Mouse (Mus musculus) kidney, adult 2 months (tissue): Measurements from ENCODE around the gene Zfp706. TPM values are rescaled to one million over a fixed set of nuclear protein-coding genes. Genes with fewer than 3 reads are reported as not detected.

Experiments
- DNase-seq: peaks from one replicate; pipeline ENCODE4 v3.0.0; 2021
- H3K27ac ChIP-seq: fragments of 200-500 bp; 2 replicates; pipeline ENCODE4 v1.5.1; 2012; ENCODE audit warnings: low read depth, low read length, control low read depth, inconsistent platforms; ENCODE audit not compliant: insufficient read depth
- H3K27me3 ChIP-seq: fragments of 200-500 bp; replicated peaks from 2 replicates; pipeline ENCODE4 v1.6.1; 2012; ENCODE audit warnings: mild to moderate bottlenecking, moderate library complexity, low read length, inconsistent platforms; ENCODE audit not compliant: control insufficient read depth, insufficient read depth
- H3K36me3 ChIP-seq: fragments of 200-500 bp; 2 replicates; pipeline ENCODE4 v1.6.1; 2012; ENCODE audit warnings: mild to moderate bottlenecking, moderate library complexity, low read length, inconsistent platforms; ENCODE audit not compliant: control insufficient read depth, insufficient read depth
- H3K4me1 ChIP-seq: fragments of 200-500 bp; 2 replicates; pipeline ENCODE4 v1.6.1; 2011; ENCODE audit warnings: low read length; ENCODE audit not compliant: control insufficient read depth, insufficient read depth
- H3K4me3 ChIP-seq: fragments of 200-500 bp; 2 replicates; pipeline ENCODE4 v1.5.1; 2011; ENCODE audit warnings: mild to moderate bottlenecking, low read depth, low read length, control low read depth; ENCODE audit not compliant: insufficient read depth
- CTCF ChIP-seq: fragments of 200-500 bp; conservative IDR thresholded peaks from 2 replicates; pipeline ENCODE4 v1.5.1; 2011; ENCODE audit warnings: low read depth, mild to moderate bottlenecking, control low read depth, low read length, moderate library complexity, mixed read lengths; ENCODE audit not compliant: insufficient read depth, insufficient read length
- POLR2A ChIP-seq: fragments of 200-500 bp; IDR thresholded peaks from one replicate; pipeline ENCODE4 v1.6.1; 2011; ENCODE audit warnings: low read depth, low read length, control low read depth
- WGBS: fragments of 180-500 bp; shearing (Covaris S2); methylation state at CpG from one replicate; pipeline ENCODE4 v1.1.7; 2018; 5-methylcytosine and 5-hydroxymethylcytosine counted together
- polyA plus RNA-seq: library from polyadenylated mRNA; depleted of rRNA; stranded (reverse); fragments of >200 nt; gene quantifications from 2 replicates; pipeline ENCODE4 v1.2.3, GENCODE M21; 2012

The Zfp706 gene
- polyA plus RNA-seq, 1 experiment: 82.2 TPM

GRCm38 (mm10) chr15:36977823-36978222 lies 29.8 kb downstream of the Zfp706 start:
- Histone ChIP-seq H3K4me1 (peaks cover 43% of the 10 kb centered on the region), H3K36me3 (no peaks in the 10 kb centered on the region), H3K27ac (no peak overlapping the region), H3K27me3 (no peaks in the 10 kb centered on the region), H3K4me3 (no peak overlapping the region)
- TF ChIP-seq POLR2A (no peak), CTCF (no peak)
- no peak for DNase-seq
- WGBS: 69% methylated on average over 8 of the region's 8 CpGs

GRCm38 (mm10) chr15:36975690-36976089 lies 31.9 kb downstream of the Zfp706 start:
- no peaks in the 10 kb centered on the region for H3K36me3 ChIP-seq
- 58% methylated on average over 5 of the region's 5 CpGs for WGBS
- H3K4me1 ChIP-seq: peaks cover 25% of the 10 kb centered on the region; the same call in 1 of the 2 replicates
- H3K4me3 ChIP-seq: no peak overlapping the region
- peak; percentile 49 for DNase-seq
- H3K27me3 ChIP-seq: no peaks in the 10 kb centered on the region
- no peak overlapping the region for H3K27ac ChIP-seq
- TF ChIP-seq POLR2A: no peak

- Histone ChIP-seq H3K27ac (no peak overlapping the region), H3K27me3 (no peaks in the 10 kb centered on the region), H3K4me3 (no peak overlapping the region), H3K36me3 (no peaks in the 10 kb centered on the region), H3K4me1 (peaks cover 23% of the 10 kb centered on the region; the same call in 1 of the 2 replicates)
- no peak for TF ChIP-seq POLR2A
- no peak for TF ChIP-seq CTCF
- DNase-seq: no peak
- 61% methylated on average over 2 of the region's 2 CpGs for WGBS
Observed at GRCm38 (mm10) chr15:36975256-36975620, 32.3 kb downstream of the Zfp706 start.

GRCm38 (mm10) chr15:36974614-36975255 lies 32.8 kb downstream of the Zfp706 start:
- Histone ChIP-seq H3K4me1 (peaks cover 18% of the 10 kb centered on the region; the same call in 1 of the 2 replicates), H3K36me3 (no peaks in the 10 kb centered on the region), H3K4me3 (no peak overlapping the region), H3K27me3 (no peaks in the 10 kb centered on the region), H3K27ac (no peak overlapping the region)
- WGBS: 45% methylated on average over 6 of the region's 6 CpGs
- TF ChIP-seq CTCF (no peak), POLR2A (no peak)
- DNase-seq: no peak

- 85% methylated on average over 7 of the region's 7 CpGs for WGBS
- no peak overlapping the region for H3K4me3 ChIP-seq
- H3K36me3 ChIP-seq: no peaks in the 10 kb centered on the region
- no peak for DNase-seq
- no peaks in the 10 kb centered on the region for H3K27me3 ChIP-seq
- TF ChIP-seq CTCF (no peak), POLR2A (no peak)
- no peak overlapping the region for H3K27ac ChIP-seq
- H3K4me1 ChIP-seq: peaks cover 16% of the 10 kb centered on the region; the same call in 1 of the 2 replicates
Observed at GRCm38 (mm10) chr15:36973714-36974113, 33.9 kb downstream of the Zfp706 start.

GRCm38 (mm10) chr15:36973290-36973689 lies 34.3 kb downstream of the Zfp706 start:
- Histone ChIP-seq H3K27ac (no peak overlapping the region), H3K4me1 (peaks cover 16% of the 10 kb centered on the region; the same call in 1 of the 2 replicates), H3K27me3 (no peaks in the 10 kb centered on the region), H3K36me3 (no peaks in the 10 kb centered on the region), H3K4me3 (no peak overlapping the region)
- WGBS: 94% methylated on average over 6 of the region's 6 CpGs
- no peak for DNase-seq
- TF ChIP-seq POLR2A (no peak), CTCF (no peak)

GRCm38 (mm10) chr15:36969794-36970193 lies 37.8 kb downstream of the Zfp706 start:
- Histone ChIP-seq H3K27ac (no peak overlapping the region), H3K27me3 (no peaks in the 10 kb centered on the region), H3K36me3 (no peaks in the 10 kb centered on the region), H3K4me3 (no peak overlapping the region), H3K4me1 (peaks cover 4% of the 10 kb centered on the region; the same call in 1 of the 2 replicates)
- no peak for DNase-seq
- TF ChIP-seq CTCF (peak; percentile 40), POLR2A (no peak)
- WGBS: 92% methylated on average over 5 of the region's 5 CpGs

GRCm38 (mm10) chr15:36968295-36968694 lies 39.3 kb downstream of the Zfp706 start:
- H3K27me3 ChIP-seq: no peaks in the 10 kb centered on the region
- no peaks in the 10 kb centered on the region for H3K36me3 ChIP-seq
- no peak for TF ChIP-seq CTCF
- no peak for TF ChIP-seq POLR2A
- DNase-seq: no peak
- H3K27ac ChIP-seq: no peak overlapping the region
- H3K4me1 ChIP-seq: no peaks in the 10 kb centered on the region
- no peak overlapping the region for H3K4me3 ChIP-seq
- 38% methylated on average over 1 of the region's 1 CpGs for WGBS
